Mouse (Mus musculus): ENCODE results near the gene Nr2e3.

DNA sequence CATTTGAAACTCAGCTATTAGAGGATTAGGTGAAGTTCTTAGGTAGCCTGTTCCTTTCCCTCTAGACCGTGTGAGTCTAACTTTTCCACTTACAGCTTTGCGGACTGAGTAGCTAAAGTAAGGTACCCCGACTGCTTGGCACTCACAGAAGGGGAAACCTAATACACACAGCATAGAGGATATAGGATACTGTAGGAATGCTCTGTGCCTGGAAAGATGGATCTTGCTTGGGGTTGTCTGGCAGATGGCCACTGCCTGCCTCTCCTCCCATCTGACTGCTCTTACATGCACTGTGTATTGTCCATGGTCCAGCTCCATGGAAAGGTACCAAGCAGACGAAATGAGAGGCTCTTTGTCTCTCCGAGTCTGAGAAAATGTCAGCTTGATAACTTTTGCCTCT, 30.9 kb upstream of the Nr2e3 start:
- TF ChIP-seq EP300 (IDR thresholded peaks at IDR 0.05; ENCODE audit: low read depth) (no peak), CTCF (IDR thresholded peaks at IDR 0.05; ENCODE audit: low read depth) (no peak)
